Mouse (Mus musculus): ENCODE data around the gene Kif24. TPM values are rescaled to one million over a fixed set of nuclear protein-coding genes. Genes with fewer than 3 reads are reported as not detected.

Gene Kif24
- total and polyA plus RNA-seq, 3 experiments: 7.0 to 47.8 (median 21.6) TPM

GRCm38 (mm10) chr4:41357154-41357553, 107.5 kb downstream of the Kif24 start:
- ATAC-seq (ENCODE audit: extremely low read depth, insufficient number of reproducible peaks, low FRiP score, poor library complexity, severe bottlenecking) (no peak), DNase-seq (ENCODE audit: low spot score) (no peak)
- Histone ChIP-seq H3K27me3 (ENCODE audit: insufficient read depth, low read length) (no peaks in the 10 kb centered on the region), H3K4me1 (ENCODE audit: insufficient read depth, low read depth, low read length) (peaks cover 23% of the 10 kb centered on the region), H3K9me3 (replicated peaks) (no peaks in the 10 kb centered on the region), H3K4me3 (ENCODE audit: low read depth, low read length) (no peak overlapping the region), H3K36me3 (replicated peaks) (peaks cover 57% of the 10 kb centered on the region)
- TF ChIP-seq TAL1 (conservative IDR thresholded peaks at IDR 0.05; ENCODE audit: low read depth, low read length) (no peak), POLR2AphosphoS5 (IDR thresholded peaks at IDR 0.05; ENCODE audit: insufficient replicate concordance, low read depth, low read length) (no peak), GATA1 (IDR thresholded peaks at IDR 0.05; ENCODE audit: borderline replicate concordance, low read length) (no peak), GATA2 (IDR thresholded peaks at IDR 0.05; ENCODE audit: borderline replicate concordance, low read depth, low read length) (no peak), CTCF (IDR thresholded peaks at IDR 0.05; ENCODE audit: low read depth, low read length) (no peak)

- Histone ChIP-seq H3K4me3 (ENCODE audit: low read depth, low read length) (no peak overlapping the region), H3K27me3 (ENCODE audit: insufficient read depth, low read length) (no peaks in the 10 kb centered on the region), H3K36me3 (replicated peaks) (peaks cover 41% of the 10 kb centered on the region), H3K9me3 (replicated peaks) (no peaks in the 10 kb centered on the region), H3K4me1 (ENCODE audit: insufficient read depth, low read depth, low read length) (peaks cover 36% of the 10 kb centered on the region)
- DNase-seq (ENCODE audit: low spot score) (no peak), ATAC-seq (ENCODE audit: extremely low read depth, insufficient number of reproducible peaks, low FRiP score, poor library complexity, severe bottlenecking) (no peak)
- no peak for TF ChIP-seq GATA1 (IDR thresholded peaks at IDR 0.05; ENCODE audit: borderline replicate concordance, low read length)
- no peak for TF ChIP-seq POLR2AphosphoS5 (IDR thresholded peaks at IDR 0.05; ENCODE audit: insufficient replicate concordance, low read depth, low read length)
- no peak for TF ChIP-seq GATA2 (IDR thresholded peaks at IDR 0.05; ENCODE audit: borderline replicate concordance, low read depth, low read length)
- no peak for TF ChIP-seq TAL1 (conservative IDR thresholded peaks at IDR 0.05; ENCODE audit: low read depth, low read length)
- TF ChIP-seq CTCF (IDR thresholded peaks at IDR 0.05; ENCODE audit: low read depth, low read length): no peak
Measured at GRCm38 (mm10) chr4:41353265-41353664, 111.4 kb downstream of the Kif24 start.

GRCm38 (mm10) chr4:41352758-41353157, 111.9 kb downstream of the Kif24 start:
- H3K27me3 ChIP-seq (ENCODE audit: insufficient read depth, low read length): no peaks in the 10 kb centered on the region
- H3K4me3 ChIP-seq (ENCODE audit: low read depth, low read length): no peak overlapping the region
- H3K36me3 ChIP-seq (replicated peaks): peaks cover 36% of the 10 kb centered on the region
- TF ChIP-seq CTCF (IDR thresholded peaks at IDR 0.05; ENCODE audit: low read depth, low read length): no peak
- TF ChIP-seq GATA2 (IDR thresholded peaks at IDR 0.05; ENCODE audit: borderline replicate concordance, low read depth, low read length): no peak
- no peak for TF ChIP-seq GATA1 (IDR thresholded peaks at IDR 0.05; ENCODE audit: borderline replicate concordance, low read length)
- TF ChIP-seq POLR2AphosphoS5 (IDR thresholded peaks at IDR 0.05; ENCODE audit: insufficient replicate concordance, low read depth, low read length): no peak
- no peak; the same call in 1 of the 2 replicates for TF ChIP-seq TAL1 (conservative IDR thresholded peaks at IDR 0.05; ENCODE audit: low read depth, low read length)
- no peaks in the 10 kb centered on the region for H3K9me3 ChIP-seq (replicated peaks)
- DNase-seq (ENCODE audit: low spot score) (no peak), ATAC-seq (ENCODE audit: extremely low read depth, insufficient number of reproducible peaks, low FRiP score, poor library complexity, severe bottlenecking) (peak; percentile 63)
- H3K4me1 ChIP-seq (ENCODE audit: insufficient read depth, low read depth, low read length): peaks cover 36% of the 10 kb centered on the region

DNA sequence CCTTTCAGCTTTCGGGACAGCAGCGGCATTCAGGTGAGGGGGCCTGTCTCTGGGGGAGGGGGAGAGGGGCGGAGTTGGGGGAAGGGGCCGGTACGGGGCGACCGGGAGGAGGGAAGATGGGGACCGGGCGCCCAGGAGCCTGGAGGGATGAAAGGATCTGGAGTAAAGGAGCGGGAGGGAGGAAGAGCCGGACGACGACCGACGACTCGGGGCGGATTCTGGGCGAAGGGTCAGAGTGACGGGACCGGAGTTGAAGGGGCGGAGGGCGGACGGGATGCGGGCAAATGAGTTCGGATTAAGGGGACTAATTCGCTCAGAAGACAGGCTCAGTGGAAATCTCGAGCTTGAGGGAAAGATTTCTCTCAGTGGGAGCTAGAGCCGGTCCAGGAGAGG, 115.5 kb downstream of the Kif24 start:
- Histone ChIP-seq H3K4me3 (ENCODE audit: low read depth, low read length) (peak overlapping the region; percentile 80), H3K36me3 (replicated peaks) (peaks cover 9% of the 10 kb centered on the region), H3K4me1 (ENCODE audit: insufficient read depth, low read depth, low read length) (peaks cover 40% of the 10 kb centered on the region), H3K9me3 (replicated peaks) (no peaks in the 10 kb centered on the region), H3K27me3 (ENCODE audit: insufficient read depth, low read length) (no peaks in the 10 kb centered on the region)
- no peak for TF ChIP-seq GATA2 (IDR thresholded peaks at IDR 0.05; ENCODE audit: borderline replicate concordance, low read depth, low read length)
- TF ChIP-seq CTCF (IDR thresholded peaks at IDR 0.05; ENCODE audit: low read depth, low read length): no peak
- no peak for TF ChIP-seq POLR2AphosphoS5 (IDR thresholded peaks at IDR 0.05; ENCODE audit: insufficient replicate concordance, low read depth, low read length)
- no peak for TF ChIP-seq GATA1 (IDR thresholded peaks at IDR 0.05; ENCODE audit: borderline replicate concordance, low read length)
- no peak for TF ChIP-seq TAL1 (conservative IDR thresholded peaks at IDR 0.05; ENCODE audit: low read depth, low read length)
- DNase-seq (ENCODE audit: low spot score): peak; percentile 18
- no peak for ATAC-seq (ENCODE audit: extremely low read depth, insufficient number of reproducible peaks, low FRiP score, poor library complexity, severe bottlenecking)

GRCm38 (mm10) chr4:41348584-41349198, 116.0 kb downstream of the Kif24 start, which contains the start of gene Ubap1:
Gene Ubap1, plus strand, starts transcription at chr4:41348996.
- TF ChIP-seq TAL1 (conservative IDR thresholded peaks at IDR 0.05; ENCODE audit: low read depth, low read length) (no peak), GATA2 (IDR thresholded peaks at IDR 0.05; ENCODE audit: borderline replicate concordance, low read depth, low read length) (no peak), POLR2AphosphoS5 (IDR thresholded peaks at IDR 0.05; ENCODE audit: insufficient replicate concordance, low read depth, low read length) (no peak), CTCF (IDR thresholded peaks at IDR 0.05; ENCODE audit: low read depth, low read length) (no peak), GATA1 (IDR thresholded peaks at IDR 0.05; ENCODE audit: borderline replicate concordance, low read length) (no peak)
- no peaks in the 10 kb centered on the region for H3K9me3 ChIP-seq (replicated peaks)
- DNase-seq (ENCODE audit: low spot score) (peak; percentile 88), ATAC-seq (ENCODE audit: extremely low read depth, insufficient number of reproducible peaks, low FRiP score, poor library complexity, severe bottlenecking) (peak; percentile 94)
- H3K36me3 ChIP-seq (replicated peaks): peaks cover 8% of the 10 kb centered on the region
- H3K4me3 ChIP-seq (ENCODE audit: low read depth, low read length): peak within 1 kb of the TSS; percentile 80
- peaks cover 40% of the 10 kb centered on the region for H3K4me1 ChIP-seq (ENCODE audit: insufficient read depth, low read depth, low read length)
- no peaks in the 10 kb centered on the region for H3K27me3 ChIP-seq (ENCODE audit: insufficient read depth, low read length)

DNA sequence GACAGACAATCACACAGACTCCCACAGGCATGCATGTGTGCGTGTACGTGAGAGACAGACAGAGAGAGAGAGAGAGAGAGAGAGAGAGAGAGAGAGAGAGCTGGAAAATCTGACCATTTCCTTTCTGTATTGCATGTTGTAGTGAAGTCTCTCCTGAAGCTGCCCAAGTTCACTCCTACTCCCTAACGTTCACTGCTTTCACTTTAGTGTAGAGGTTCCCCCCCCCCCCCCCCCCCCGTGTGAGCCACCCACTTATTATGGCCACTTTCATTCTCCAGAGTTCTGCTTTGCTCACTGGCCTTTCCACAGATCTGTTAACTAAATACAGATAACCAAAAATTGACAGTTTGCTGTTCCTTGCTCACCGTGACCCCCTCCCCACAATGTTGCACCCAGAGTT, 116.8 kb downstream of the Kif24 start:
- DNase-seq (ENCODE audit: low spot score) (no peak), ATAC-seq (ENCODE audit: extremely low read depth, insufficient number of reproducible peaks, low FRiP score, poor library complexity, severe bottlenecking) (no peak)
- Histone ChIP-seq H3K4me3 (ENCODE audit: low read depth, low read length) (peak overlapping the region; percentile 60; the same call in 1 of the 2 replicates), H3K9me3 (replicated peaks) (no peaks in the 10 kb centered on the region), H3K27me3 (ENCODE audit: insufficient read depth, low read length) (no peaks in the 10 kb centered on the region), H3K4me1 (ENCODE audit: insufficient read depth, low read depth, low read length) (peaks cover 34% of the 10 kb centered on the region), H3K36me3 (replicated peaks) (peaks cover 5% of the 10 kb centered on the region)
- TF ChIP-seq GATA1 (IDR thresholded peaks at IDR 0.05; ENCODE audit: borderline replicate concordance, low read length): no peak
- TF ChIP-seq CTCF (IDR thresholded peaks at IDR 0.05; ENCODE audit: low read depth, low read length): no peak
- TF ChIP-seq TAL1 (conservative IDR thresholded peaks at IDR 0.05; ENCODE audit: low read depth, low read length): no peak
- no peak for TF ChIP-seq GATA2 (IDR thresholded peaks at IDR 0.05; ENCODE audit: borderline replicate concordance, low read depth, low read length)
- no peak for TF ChIP-seq POLR2AphosphoS5 (IDR thresholded peaks at IDR 0.05; ENCODE audit: insufficient replicate concordance, low read depth, low read length)

All from G1E (cell line).